Mouse (Mus musculus): ENCODE measurements at regions not wholly inside any gene's neighbourhood (a gene's known extent, or its start where the extent isn't known, plus 50 kb on each side); places are given as distances from the start of the nearest gene placed in this dataset.

DNA sequence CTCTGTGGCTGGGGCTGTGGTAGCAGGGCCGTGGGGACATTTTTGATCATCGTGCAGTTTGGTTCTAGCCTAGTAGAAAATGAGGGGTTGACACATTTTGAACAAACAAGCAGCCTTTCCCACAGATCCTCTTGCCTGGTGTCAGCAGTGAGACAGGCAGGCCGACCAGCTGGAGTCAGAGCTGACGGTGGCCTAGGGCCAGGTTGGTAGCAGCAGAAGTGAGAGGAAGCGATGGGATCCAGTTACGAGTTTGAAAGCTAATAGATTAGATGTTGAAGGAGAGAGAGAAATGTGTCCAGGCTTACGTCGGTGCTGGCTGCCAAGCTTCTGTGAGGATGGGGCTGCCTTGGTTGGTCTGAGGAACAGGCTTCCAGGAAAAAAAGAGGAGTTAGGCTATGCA lies 134.1 kb upstream of the Grik3 start:
- DNase-seq (ENCODE audit: extremely low spot score, low read depth, low spot score) = no peak

- DNase-seq (ENCODE audit: extremely low spot score, low read depth, low spot score) = no peak
Measured at GRCm38 (mm10) chr4:125354742-125355141, 135.8 kb upstream of the Grik3 start.

- no peak for DNase-seq (ENCODE audit: extremely low spot score, low read depth, low spot score)
Measured at GRCm38 (mm10) chr4:125350056-125350455, 140.4 kb upstream of the Grik3 start.

DNA sequence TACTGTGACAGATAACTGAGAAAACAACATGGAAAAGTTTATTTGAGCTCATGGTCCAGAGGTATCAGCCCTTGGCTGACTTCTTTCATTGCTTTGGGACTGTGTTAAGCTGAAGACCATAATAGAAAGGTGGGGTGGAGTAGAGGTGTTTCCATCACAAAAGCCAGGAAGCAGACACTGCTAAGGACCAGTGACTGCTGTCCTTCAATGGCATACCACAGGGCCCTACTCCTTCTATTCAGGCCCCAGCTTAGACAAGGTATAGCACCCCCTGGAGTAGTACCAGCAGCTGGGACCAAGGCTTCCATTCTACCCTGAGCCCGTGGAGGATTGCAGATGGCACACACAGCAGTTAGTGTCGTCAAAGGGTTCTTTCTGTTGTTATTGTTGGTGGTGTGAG lies 151.4 kb upstream of the Grik3 start:
- no peak for DNase-seq (ENCODE audit: extremely low spot score, low read depth, low spot score)

DNA sequence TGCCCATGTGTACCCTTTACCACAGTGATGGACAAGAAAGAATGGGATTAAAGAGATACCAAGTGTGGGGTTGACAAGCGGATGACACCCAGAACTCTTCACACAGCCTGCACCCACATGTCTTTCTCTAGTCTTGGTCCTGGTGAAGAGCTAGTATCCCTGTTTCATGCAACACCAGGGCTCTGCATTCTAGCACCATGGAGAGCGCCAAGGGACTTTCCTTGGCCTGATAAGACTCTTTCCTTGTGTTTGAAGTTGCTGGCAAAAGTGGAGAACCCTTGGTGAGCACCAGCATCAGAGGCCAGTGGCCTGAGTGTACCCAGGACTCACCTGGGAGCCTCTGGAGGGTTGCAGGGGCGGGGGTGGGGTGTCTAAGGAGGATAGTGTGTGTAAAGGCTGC lies 161.7 kb upstream of the Grik3 start:
- DNase-seq (ENCODE audit: extremely low spot score, low read depth, low spot score) = peak; percentile 28

GRCm38 (mm10) chr4:125324495-125324894 lies 166.0 kb upstream of the Grik3 start:
- DNase-seq (ENCODE audit: extremely low spot score, low read depth, low spot score) = no peak

GRCm38 (mm10) chr4:125319343-125319742 lies 171.2 kb upstream of the Grik3 start:
- no peak for DNase-seq (ENCODE audit: extremely low spot score, low read depth, low spot score)

DNA sequence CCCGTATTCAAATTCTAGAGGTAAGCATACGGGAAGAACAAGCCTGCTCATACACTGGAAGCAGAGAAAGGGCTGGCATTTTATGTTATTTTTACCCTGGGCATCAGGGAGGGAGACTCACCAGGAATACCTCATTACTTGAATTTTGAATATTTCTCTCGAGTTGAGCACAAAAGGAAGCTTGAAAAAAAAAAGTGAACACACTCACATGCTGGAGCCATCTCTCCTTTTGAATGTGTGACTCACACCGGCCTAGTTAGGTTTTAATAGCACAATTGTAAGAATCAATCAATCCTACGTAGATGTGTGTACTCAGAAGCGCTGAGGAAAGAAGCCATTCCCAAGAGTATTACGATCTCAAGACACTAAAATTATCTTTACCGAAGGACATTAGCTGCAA lies 172.2 kb upstream of the Grik3 start:
- no peak for DNase-seq (ENCODE audit: extremely low spot score, low read depth, low spot score)

DNA sequence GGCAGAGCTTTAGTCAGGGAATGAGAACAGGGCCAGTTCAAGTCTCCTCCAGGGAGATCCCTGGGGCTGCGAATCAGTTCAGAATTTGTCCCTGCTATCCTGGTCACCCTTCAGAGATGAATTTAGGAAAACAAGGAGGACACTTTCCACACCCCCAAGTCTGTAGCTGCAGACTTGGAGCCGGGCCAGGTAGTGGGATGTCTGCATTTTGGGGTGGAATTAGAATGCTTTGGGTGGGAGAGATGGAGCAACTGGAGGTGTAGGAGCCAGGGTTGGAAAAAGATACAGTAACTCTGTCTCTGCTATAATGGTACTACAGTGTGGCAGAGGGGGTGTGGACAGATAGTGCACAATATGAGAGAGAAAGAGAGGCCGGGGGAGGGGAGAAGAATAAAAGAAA lies 173.6 kb upstream of the Grik3 start:
- no peak for DNase-seq (ENCODE audit: extremely low spot score, low read depth, low spot score)

- DNase-seq (ENCODE audit: extremely low spot score, low read depth, low spot score) = no peak
Measured at GRCm38 (mm10) chr4:125315818-125316217, 174.7 kb upstream of the Grik3 start.

DNA sequence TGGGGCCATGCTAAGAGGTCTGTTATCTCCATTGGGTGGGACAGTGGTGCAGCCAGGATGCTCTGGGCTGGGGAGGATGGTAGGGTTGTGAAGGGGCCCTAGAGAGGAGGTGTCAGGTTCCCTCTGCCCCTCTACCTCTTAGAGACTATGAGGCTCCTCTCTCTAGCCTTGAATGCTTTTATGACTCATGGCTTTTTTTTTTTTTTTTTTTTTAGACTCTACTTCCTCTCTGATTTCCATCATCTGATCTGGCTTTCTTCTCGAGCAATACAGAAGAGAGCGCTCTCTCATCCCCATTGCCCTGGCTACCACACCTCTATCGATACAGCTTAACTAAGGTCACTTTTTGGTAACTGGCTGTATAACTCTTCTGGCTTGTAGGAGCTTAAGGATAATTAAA lies 176.6 kb upstream of the Grik3 start:
- no peak for DNase-seq (ENCODE audit: extremely low spot score, low read depth, low spot score)

- DNase-seq (ENCODE audit: extremely low spot score, low read depth, low spot score) = no peak
Measured at GRCm38 (mm10) chr4:125313252-125313651, 177.2 kb upstream of the Grik3 start.

GRCm38 (mm10) chr4:125308171-125308570 lies 180.5 kb upstream of the Zc3h12a start:
- no peak for DNase-seq (ENCODE audit: extremely low spot score, low read depth, low spot score)

GRCm38 (mm10) chr4:125305766-125306165 lies 178.1 kb upstream of the Zc3h12a start:
- DNase-seq (ENCODE audit: extremely low spot score, low read depth, low spot score) = no peak

GRCm38 (mm10) chr4:125302660-125303059 lies 175.0 kb upstream of the Zc3h12a start:
- DNase-seq (ENCODE audit: extremely low spot score, low read depth, low spot score) = no peak

GRCm38 (mm10) chr4:125300503-125301457 lies 173.1 kb upstream of the Zc3h12a start:
- peak; percentile 62 for DNase-seq (ENCODE audit: extremely low spot score, low read depth, low spot score)

GRCm38 (mm10) chr4:125290761-125291160 lies 163.1 kb upstream of the Zc3h12a start:
- no peak for DNase-seq (ENCODE audit: extremely low spot score, low read depth, low spot score)

- no peak for DNase-seq (ENCODE audit: extremely low spot score, low read depth, low spot score)
Measured at GRCm38 (mm10) chr4:125289709-125290108, 162.1 kb upstream of the Zc3h12a start.

GRCm38 (mm10) chr4:125289031-125289449 lies 161.4 kb upstream of the Zc3h12a start:
- no peak for DNase-seq (ENCODE audit: extremely low spot score, low read depth, low spot score)

- no peak for DNase-seq (ENCODE audit: extremely low spot score, low read depth, low spot score)
Measured at GRCm38 (mm10) chr4:125282974-125283319, 155.3 kb upstream of the Zc3h12a start.

GRCm38 (mm10) chr4:125282154-125282973 lies 154.7 kb upstream of the Zc3h12a start:
- peak; percentile 14 for DNase-seq (ENCODE audit: extremely low spot score, low read depth, low spot score)

GRCm38 (mm10) chr4:125279165-125279564 lies 151.5 kb upstream of the Zc3h12a start:
- no peak for DNase-seq (ENCODE audit: extremely low spot score, low read depth, low spot score)

All from hindlimb bud, embryonic 11.5 days (tissue).